Mouse (Mus musculus) v-Abl transformed pro-B cells (cell line): ENCODE measurements around the gene Hhat.

ENCODE experiments used
- in situ Hi-C, 2 experiments: fragments of 400-800 bp; cut with MboI; formaldehyde crosslinking; loops; one replicate each; pipeline ENCODE4 v1.15.1; 2025; ENCODE audit not compliant: unreplicated experiment in 2 of 2

Hhat gene

GRCm38 (mm10) chr1:192746201-192746600 lies 24.8 kb downstream of the Hhat start:
- in situ Hi-C loops: loop anchor here in 1 of 2 experiments (25.0 kb wide), 1 partner anchor 616 kb away; the partner anchor contains the start of gene Camk1g

- in situ Hi-C loops: loop anchor here in 1 of 2 experiments (25.0 kb wide), 1 partner anchor 617 kb away; the partner anchor contains the start of gene Camk1g
These were observed 25.6 kb downstream of the Hhat start for GRCm38 (mm10) chr1:192745240-192746101.

DNA sequence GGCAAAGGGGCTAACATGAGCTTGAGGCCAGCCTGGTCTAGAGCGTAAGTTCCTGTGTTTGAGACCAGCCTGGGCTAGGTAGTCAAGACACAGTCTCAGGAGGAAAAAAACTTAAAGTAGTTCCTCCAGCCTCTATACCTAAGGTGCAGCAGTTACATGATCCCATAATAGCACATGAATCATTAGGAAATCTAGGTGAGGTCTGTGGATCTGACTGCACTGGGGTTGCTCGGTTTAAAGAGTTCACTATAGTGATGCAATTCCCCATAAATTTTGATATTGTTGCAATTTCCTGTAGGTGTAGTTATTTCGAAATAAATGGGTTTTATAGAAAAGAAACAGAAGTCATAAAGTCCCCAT lies 26.2 kb downstream of the Hhat start:
- in situ Hi-C loops: loop anchor here in 1 of 2 experiments (25.0 kb wide), 1 partner anchor 617 kb away; the partner anchor contains the start of gene Camk1g

- in situ Hi-C loops: loop anchor here in 1 of 2 experiments (25.0 kb wide), 1 partner anchor 620 kb away; the partner anchor contains the start of gene Camk1g
These were observed 28.4 kb downstream of the Hhat start for GRCm38 (mm10) chr1:192742394-192743251.

DNA sequence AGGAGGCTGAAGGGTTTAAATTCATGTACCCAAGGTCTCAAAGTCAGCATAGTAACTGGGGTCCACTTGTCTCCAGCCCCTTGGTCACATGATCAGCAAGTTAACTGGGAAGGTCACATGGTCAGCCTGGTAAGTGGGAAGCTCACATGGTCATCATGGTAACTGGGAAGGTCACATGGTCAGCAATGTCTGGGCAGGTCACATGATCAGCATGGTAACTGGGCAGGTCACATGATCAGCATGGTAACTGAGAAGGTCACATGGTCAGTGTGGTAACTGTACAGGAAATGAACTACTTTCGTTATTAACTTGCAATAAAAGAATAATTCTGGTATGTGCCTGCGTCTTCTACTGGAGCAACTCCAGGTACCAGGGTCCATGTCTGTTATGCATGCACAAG lies 29.1 kb downstream of the Hhat start:
- in situ Hi-C loops: loop anchor here in 1 of 2 experiments (25.0 kb wide), 1 partner anchor 620 kb away; the partner anchor contains the start of gene Camk1g

DNA sequence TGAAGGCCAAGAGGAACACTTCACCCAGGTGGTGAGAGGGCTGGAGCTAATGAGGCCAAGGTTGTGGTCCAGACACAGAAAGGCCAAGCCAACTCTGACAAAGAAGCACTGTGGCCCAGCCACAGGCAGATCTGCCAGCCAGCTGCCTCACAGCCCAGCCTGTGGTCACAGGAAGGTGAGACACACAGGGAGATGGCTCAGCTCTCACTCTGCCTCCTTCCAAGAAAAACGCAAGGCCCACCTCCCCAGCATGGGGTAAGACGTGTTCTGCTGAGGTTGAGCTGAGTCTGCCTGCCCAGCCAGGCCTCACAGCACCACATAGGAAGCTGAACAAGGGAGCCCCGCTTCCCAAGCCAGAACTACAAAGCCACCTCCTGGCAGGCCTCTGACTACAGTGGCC lies 34.5 kb downstream of the Hhat start:
- in situ Hi-C loops: loop anchor here (5.0 to 25.0 kb wide), 4 partner anchors 46 to 626 kb away; partner anchors contain the start of gene Camk1g (in 1 of the 2)

DNA sequence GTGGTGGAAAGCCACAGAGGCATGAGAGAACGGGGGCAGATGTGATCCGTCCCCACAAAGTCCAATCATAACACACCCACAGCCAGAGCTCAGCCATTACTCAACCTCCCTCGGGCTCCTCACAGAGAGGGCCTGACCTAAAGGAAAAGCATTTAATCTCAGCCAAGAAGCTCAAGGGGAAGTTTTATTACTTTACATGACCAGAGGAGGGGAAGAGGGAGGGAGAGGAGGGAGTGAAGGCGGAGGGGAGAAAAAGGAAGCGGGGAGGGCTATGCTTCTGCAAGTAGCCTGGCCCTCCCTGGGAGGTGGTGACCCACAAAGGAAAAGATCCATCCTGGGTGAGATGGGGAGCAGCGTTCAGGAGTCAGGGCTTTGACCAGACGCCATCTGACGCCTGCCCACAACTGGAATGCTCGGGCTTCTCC lies 35.0 kb downstream of the Hhat start:
- in situ Hi-C loops: loop anchor here (5.0 to 25.0 kb wide), 4 partner anchors 46 to 626 kb away; partner anchors contain the start of gene Camk1g (in 1 of the 2)

DNA sequence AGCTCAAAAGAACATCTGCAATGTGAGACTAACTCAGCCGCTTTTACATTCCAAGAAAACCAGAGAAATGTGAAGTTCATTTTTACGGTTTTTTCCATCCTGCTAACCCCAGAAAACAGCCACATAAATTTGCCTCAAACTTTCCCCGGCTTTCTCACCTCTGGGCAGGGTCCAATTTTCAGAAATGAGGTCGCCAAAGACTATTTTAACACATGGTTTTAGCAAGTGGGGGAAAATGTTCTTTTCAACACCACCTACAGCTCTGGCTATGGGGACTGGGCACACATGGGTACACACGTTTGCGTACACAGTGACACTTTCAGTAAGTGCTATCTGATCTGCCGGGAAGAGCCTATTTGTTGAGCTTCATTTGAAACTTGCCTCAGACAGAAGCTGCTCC lies 40.5 kb downstream of the Hhat start:
- in situ Hi-C loops: loop anchor here (5.0 to 25.0 kb wide), 4 partner anchors 164 to 632 kb away; partner anchors contain the start of gene Camk1g (in 1 of the 2)

GRCm38 (mm10) chr1:192726996-192727624 lies 43.9 kb downstream of the Hhat start:
- in situ Hi-C loops: loop anchor here (5.0 to 25.0 kb wide), 3 partner anchors 60 to 635 kb away; partner anchors contain the start of gene Camk1g (in 1 of the 2)

DNA sequence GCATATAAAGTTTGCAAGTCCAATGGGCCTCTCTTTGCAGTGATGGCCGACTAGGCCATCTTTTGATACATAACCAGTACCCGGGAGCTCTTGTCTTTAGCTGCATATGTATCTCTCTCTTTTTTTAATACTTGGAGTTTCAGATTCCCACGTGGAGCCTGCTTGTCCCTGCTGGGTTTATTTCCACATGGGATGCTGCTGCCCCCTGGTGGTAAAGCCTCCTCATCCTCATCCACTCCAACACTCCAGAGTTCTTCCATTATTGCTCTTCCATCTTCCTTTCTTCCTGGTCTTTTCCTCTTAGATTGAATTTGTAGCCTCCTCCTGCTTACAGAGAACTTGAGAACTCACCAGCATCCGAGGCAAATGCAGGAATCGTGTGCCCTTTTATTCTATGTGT lies 48.9 kb downstream of the Hhat start:
- in situ Hi-C loops: loop anchor here in 1 of 2 experiments (25.0 kb wide), 1 partner anchor 535 kb away; the partner anchor contains the start of gene Kcnh1

DNA sequence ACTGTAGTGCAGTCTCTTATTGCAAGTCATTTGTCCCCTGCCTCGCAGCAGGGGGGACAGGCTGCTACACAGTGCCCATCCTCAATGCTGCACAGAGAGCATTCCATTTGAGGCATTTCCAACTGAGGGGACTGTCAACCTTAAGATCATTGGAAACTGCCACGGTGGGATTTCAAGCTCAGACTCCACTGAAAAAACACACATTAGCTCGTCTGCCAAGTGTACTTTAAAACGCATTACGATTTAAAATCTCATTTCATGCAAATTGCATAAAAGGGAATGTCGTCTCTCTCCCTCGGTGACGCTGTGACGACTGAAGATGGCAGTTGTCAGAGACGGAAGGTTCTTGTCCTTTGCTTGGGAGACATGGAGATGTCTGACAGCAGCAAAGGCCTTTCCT lies 50.9 kb downstream of the Hhat start:
- in situ Hi-C loops: loop anchor here in 1 of 2 experiments (25.0 kb wide), 1 partner anchor 533 kb away; the partner anchor contains the start of gene Kcnh1

- in situ Hi-C loops: loop anchor here (10.0 to 25.0 kb wide), 2 partner anchors 525 to 1127 kb away; partner anchors contain the start of gene Kcnh1 (in 1 of the 2)
These were observed 59.2 kb downstream of the Hhat start for GRCm38 (mm10) chr1:192711779-192712348.

DNA sequence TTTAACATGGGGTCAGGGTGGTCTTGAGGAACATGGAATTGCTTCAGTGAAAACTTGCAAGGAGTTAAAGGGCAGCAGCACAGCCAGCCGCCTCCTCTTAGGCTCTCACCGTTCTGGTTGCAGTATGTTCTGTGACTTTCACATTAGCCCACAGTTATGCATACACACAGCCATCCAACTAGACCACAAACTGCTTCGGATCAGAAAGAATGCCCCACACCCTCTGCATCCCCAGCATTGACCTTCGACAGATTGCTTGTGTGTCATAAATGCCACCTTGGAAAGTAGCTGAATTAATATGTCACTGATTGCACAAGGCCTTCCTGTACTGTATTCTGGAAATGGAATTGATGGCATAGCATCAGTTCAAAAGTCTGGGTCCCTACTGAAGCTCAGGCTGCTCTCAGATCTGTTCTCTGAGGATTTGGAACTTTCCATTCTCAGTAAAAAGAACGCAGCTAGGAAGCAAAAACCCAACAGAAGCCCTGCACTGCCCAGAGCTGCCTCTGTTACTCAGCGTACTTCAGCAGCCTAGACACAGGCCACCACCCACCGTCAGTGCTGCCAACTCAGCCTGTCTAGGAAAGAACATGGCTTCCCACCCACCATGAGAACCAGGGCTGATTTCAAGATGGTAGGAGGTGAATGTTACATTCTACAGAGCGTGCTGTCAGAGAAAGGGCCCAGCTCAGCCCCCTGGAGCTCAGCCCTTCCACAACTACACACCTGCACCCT lies 70.5 kb downstream of the Hhat start:
- in situ Hi-C loops: loop anchor here (5.0 to 25.0 kb wide), 3 partner anchors 513 to 1406 kb away; partner anchors contain the start of gene Kcnh1 (in 1 of the 2)

- in situ Hi-C loops: no loop called here
These were observed 71.9 kb downstream of the Hhat start for GRCm38 (mm10) chr1:192699101-192699500.

DNA sequence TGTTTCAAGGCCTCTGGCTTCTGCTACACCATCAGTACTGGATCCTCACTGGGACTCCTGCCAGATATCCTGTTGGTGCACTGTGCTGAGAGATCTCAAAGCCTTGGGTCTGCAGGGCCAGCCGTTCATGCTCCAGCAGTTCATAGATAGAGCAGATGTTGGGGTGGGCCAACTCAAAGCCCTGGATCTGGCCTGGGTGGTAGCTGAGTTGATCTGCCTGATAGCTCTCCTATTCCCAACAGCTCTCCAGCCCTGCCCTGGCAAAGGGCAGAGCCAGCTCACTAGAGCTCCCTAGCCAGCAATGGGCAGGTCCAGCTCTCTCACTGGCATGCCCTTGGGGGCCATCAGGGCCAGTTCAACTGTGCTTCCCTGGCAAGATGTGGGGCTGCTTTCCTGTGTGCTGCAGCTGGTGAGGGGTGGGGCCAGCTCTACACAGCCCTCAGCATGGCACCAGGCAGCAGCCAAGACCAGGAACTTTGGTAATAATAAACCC lies 74.6 kb downstream of the Hhat start:
- in situ Hi-C loops: no loop called here

- in situ Hi-C loops: no loop called here
These were observed 77.4 kb downstream of the Hhat start for GRCm38 (mm10) chr1:192693644-192694043.

- in situ Hi-C loops: no loop called here
These were observed 78.0 kb downstream of the Hhat start for GRCm38 (mm10) chr1:192692982-192693381.

GRCm38 (mm10) chr1:192682219-192682951 lies 88.6 kb downstream of the Hhat start:
- in situ Hi-C loops: no loop called here
